Mouse (Mus musculus) lung, postnatal 0 days (tissue): Measurements from ENCODE around the gene Rptor.

Experiments
- CTCF ChIP-seq: IDR thresholded peaks from 2 replicates; pipeline ENCODE4 v1.5.1; 2016; ENCODE audit warnings: antibody characterized with exemption, mild to moderate bottlenecking
- EP300 ChIP-seq: IDR thresholded peaks from 2 replicates; pipeline ENCODE4 v1.6.1; 2016; ENCODE audit warnings: antibody characterized with exemption, mild to moderate bottlenecking, control low read depth

GRCm38 (mm10) chr11:119794020-119794419 lies 191.3 kb downstream of the Rptor start:
- no peak for TF ChIP-seq CTCF
- no peak for TF ChIP-seq EP300
